Mouse (Mus musculus): ENCODE measurements around the gene Nbl1. TPM values are rescaled to one million over a fixed set of nuclear protein-coding genes. Genes with fewer than 3 reads are reported as not detected.
A peak's percentile ranks its signal among the peaks of the same experiment; 100 is the strongest.

Gene Nbl1
- total and polyA plus RNA-seq, 3 experiments, result 0.14 TPM; not detected in 2

- DNase-seq (ENCODE audit: low read depth, low spot score), result peak; percentile 46
- Histone ChIP-seq H3K4me1 (ENCODE audit: control insufficient read depth in 1 of 2, insufficient read depth in 2 of 2, low read length in 2 of 2) (peaks cover 41 to 52% of the 10 kb centered on the region in 2 experiments), H3K27ac (ENCODE audit: control insufficient read depth, low read depth, low read length) (peak overlapping the region; percentile 50), H3K79me2 (ENCODE audit: control insufficient read depth, insufficient read depth, low read length, poor library complexity) (peaks cover 94% of the 10 kb centered on the region), H3K36me3 (ENCODE audit: control insufficient read depth in 1 of 2, insufficient read depth in 2 of 2, low read length in 2 of 2) (peaks cover 3 to 61% of the 10 kb centered on the region in 2 experiments), H3K9me3 (replicated peaks; ENCODE audit: insufficient read depth, low read length) (no peaks in the 10 kb centered on the region), H3K4me3 (ENCODE audit: control insufficient read depth in 1 of 2, insufficient read depth in 1 of 2, low read depth in 2 of 2, low read length in 2 of 2) (no peak overlapping the region), H3K27me3 (ENCODE audit: control insufficient read depth in 1 of 2, insufficient read depth in 2 of 2, low read length in 2 of 2) (no peaks in the 10 kb centered on the region), H3K9ac (ENCODE audit: control insufficient read depth, low read depth, low read length, poor library complexity, severe bottlenecking) (no peak overlapping the region)
- no peak for TF ChIP-seq GABPA (IDR thresholded peaks at IDR 0.05; ENCODE audit: low read depth, low read length)
- peak; percentile 29; the same call in 1 of the 2 replicates for TF ChIP-seq GATA1 (IDR thresholded peaks at IDR 0.05; ENCODE audit: low read depth, low read length)
- TF ChIP-seq UBTF (IDR thresholded peaks at IDR 0.05; ENCODE audit: borderline replicate concordance, insufficient read depth, low read depth, low read length), result no peak
- no peak for TF ChIP-seq KAT2A (conservative IDR thresholded peaks at IDR 0.05; ENCODE audit: low read depth, low read length)
- peak; percentile 60 for TF ChIP-seq ETS1 (IDR thresholded peaks at IDR 0.05; ENCODE audit: low read depth, low read length)
- TF ChIP-seq MYB (IDR thresholded peaks at IDR 0.05; ENCODE audit: low read depth, low read length), result 0 out of 2 replicates have a peak, but pooled peaks have one; percentile 31
- peak in 1 of 2 experiments; percentile 49; a peak in 3 of 4 replicates for TF ChIP-seq EP300 (IDR thresholded peaks at IDR 0.05; ENCODE audit: low read depth in 1 of 2, low read length in 2 of 2)
- no peak for TF ChIP-seq ZNF384 (IDR thresholded peaks at IDR 0.05; ENCODE audit: low read depth, low read length)
- TF ChIP-seq MXI1 (IDR thresholded peaks at IDR 0.05; ENCODE audit: low read depth, low read length), result 0 out of 2 replicates have a peak, but pooled peaks have one; percentile 31
- peak; percentile 39; the same call in 1 of the 2 replicates for TF ChIP-seq BHLHE40 (IDR thresholded peaks at IDR 0.05; ENCODE audit: borderline replicate concordance, low read depth, low read length)
- no peak for TF ChIP-seq SMC3 (IDR thresholded peaks at IDR 0.05; ENCODE audit: low read depth, low read length)
- no peak for TF ChIP-seq CHD2 (IDR thresholded peaks at IDR 0.05; ENCODE audit: low read length)
- peak; percentile 56; the same call in 1 of the 2 replicates for TF ChIP-seq SIN3A (IDR thresholded peaks at IDR 0.05; ENCODE audit: low read length)
Observed at GRCm38 (mm10) chr4:139122557-139122956, 29.8 kb upstream of the Nbl1 start.

GRCm38 (mm10) chr4:139120998-139121397 lies 28.2 kb upstream of the Nbl1 start:
- TF ChIP-seq TBP (IDR thresholded peaks at IDR 0.05; ENCODE audit: low read depth, low read length), result 0 out of 2 replicates have a peak, but pooled peaks have one; percentile 20
- no peak for TF ChIP-seq MXI1 (IDR thresholded peaks at IDR 0.05; ENCODE audit: low read depth, low read length)
- peak; percentile 42 for DNase-seq (ENCODE audit: low read depth, low spot score)
- peaks cover 52 to 63% of the 10 kb centered on the region in 2 experiments for H3K4me1 ChIP-seq (ENCODE audit: control insufficient read depth in 1 of 2, insufficient read depth in 2 of 2, low read length in 2 of 2)
- no peak overlapping the region for H3K4me3 ChIP-seq (ENCODE audit: control insufficient read depth in 1 of 2, insufficient read depth in 1 of 2, low read depth in 2 of 2, low read length in 2 of 2)
- H3K27me3 ChIP-seq (ENCODE audit: control insufficient read depth in 1 of 2, insufficient read depth in 2 of 2, low read length in 2 of 2), result no peaks in the 10 kb centered on the region
- peaks cover 3 to 68% of the 10 kb centered on the region in 2 experiments for H3K36me3 ChIP-seq (ENCODE audit: control insufficient read depth in 1 of 2, insufficient read depth in 2 of 2, low read length in 2 of 2)
- peaks cover 92% of the 10 kb centered on the region for H3K79me2 ChIP-seq (ENCODE audit: control insufficient read depth, insufficient read depth, low read length, poor library complexity)
- H3K27ac ChIP-seq (ENCODE audit: control insufficient read depth, low read depth, low read length), result no peak overlapping the region
- H3K9me3 ChIP-seq (replicated peaks; ENCODE audit: insufficient read depth, low read length), result no peaks in the 10 kb centered on the region
- H3K9ac ChIP-seq (ENCODE audit: control insufficient read depth, low read depth, low read length, poor library complexity, severe bottlenecking), result no peak overlapping the region

Data from MEL (cell line).